Mouse (Mus musculus) heart, embryonic 13.5 days (tissue): ENCODE measurements around the gene Klk1b3. TPM values are rescaled to one million over a fixed set of nuclear protein-coding genes. Genes with fewer than 3 reads are reported as not detected.
"Not testable (repeated sequence)": the region's sequence is repeated elsewhere in the genome, so short reads cannot be mapped to it uniquely, and the experiment has no call there.

Source experiments
- ATAC-seq: fragments of 200-750 bp; cut with Nextera tagmentation; 2 replicates; pipeline ENCODE4 v1.8.0; 2017; ENCODE audit warnings: moderate TSS enrichment; ENCODE audit not compliant: insufficient number of reproducible peaks, low FRiP score, low TSS enrichment; ENCODE audit errors: extremely low read depth
- H3K27ac ChIP-seq: fragments of 300-500 bp; sonication (generic); replicated peaks from 2 replicates; pipeline ENCODE4 v1.5.1; 2015; ENCODE audit warnings: moderate library complexity, mild to moderate bottlenecking, inconsistent platforms
- H3K27me3 ChIP-seq: fragments of 300-500 bp; sonication (generic); replicated peaks from 2 replicates; pipeline ENCODE4 v1.6.1; 2015; ENCODE audit warnings: mild to moderate bottlenecking, inconsistent platforms
- H3K36me3 ChIP-seq: fragments of 300-500 bp; sonication (generic); 2 replicates; pipeline ENCODE4 v1.6.1; 2015; ENCODE audit warnings: mild to moderate bottlenecking, inconsistent platforms
- H3K4me1 ChIP-seq: fragments of 300-500 bp; sonication (generic); 2 replicates; pipeline ENCODE4 v1.6.1; 2015; ENCODE audit warnings: inconsistent platforms
- H3K4me2 ChIP-seq: fragments of 300-500 bp; sonication (generic); 2 replicates; pipeline ENCODE4 v1.6.1; 2015; ENCODE audit warnings: inconsistent platforms, mild to moderate bottlenecking, moderate library complexity
- H3K4me3 ChIP-seq: fragments of 300-500 bp; sonication (generic); 2 replicates; pipeline ENCODE4 v1.5.1; 2015; ENCODE audit warnings: moderate library complexity, mild to moderate bottlenecking, inconsistent platforms
- H3K9ac ChIP-seq: fragments of 300-500 bp; sonication (generic); 2 replicates; pipeline ENCODE4 v1.6.1; 2015; ENCODE audit warnings: inconsistent platforms, mild to moderate bottlenecking, moderate library complexity
- H3K9me3 ChIP-seq: fragments of 300-500 bp; sonication (generic); 2 replicates; pipeline ENCODE4 v1.6.1; 2016; ENCODE audit warnings: inconsistent platforms
- WGBS: fragments of 180-500 bp; shearing (Covaris S2); methylation state at CpG from one replicate; pipeline ENCODE4 v1.1.7; 2015; ENCODE audit warnings: mixed read lengths; 5-methylcytosine and 5-hydroxymethylcytosine counted together
- polyA plus RNA-seq: library from polyadenylated mRNA; unstranded; fragments of >200 nt; fragmentation: Nextera tagmentation; extraction: Ambion mirVana; gene quantifications from 2 replicates; pipeline ENCODE4 v1.2.1, GENCODE M21; 2015

Gene Klk1b3
- not detected in 2 replicates for polyA plus RNA-seq

- H3K4me3 ChIP-seq = no peak within 1 kb of the TSS
- no peaks in the 10 kb centered on the region for H3K27me3 ChIP-seq
- no peak within 1 kb of the TSS for H3K4me2 ChIP-seq
- whole genome bisulfite sequencing = 58% methylated on average over 3 of the region's 3 CpGs
- no peak within 1 kb of the TSS for H3K27ac ChIP-seq
- no peak for ATAC-seq
- no peaks in the 10 kb centered on the region for H3K4me1 ChIP-seq
- H3K9ac ChIP-seq = no peak within 1 kb of the TSS
- H3K9me3 ChIP-seq = no peaks in the 10 kb centered on the region
- no peaks in the 10 kb centered on the region for H3K36me3 ChIP-seq
Measured at GRCm38 (mm10) chr7:44197891-44198290, at the start of gene Klk1b3. Klk1b3 (plus strand) TSS chr7:44198191.

- H3K9me3 ChIP-seq = no peaks in the 10 kb centered on the region; the same call in 1 of the 2 replicates
- no peak overlapping the region for H3K4me3 ChIP-seq
- WGBS = 69% methylated on average over 9 of the region's 9 CpGs
- ATAC-seq = no peak
- H3K36me3 ChIP-seq = no peaks in the 10 kb centered on the region
- H3K4me1 ChIP-seq = no peaks in the 10 kb centered on the region
- H3K27me3 ChIP-seq = no peaks in the 10 kb centered on the region
- H3K27ac ChIP-seq = no peak overlapping the region
- H3K9ac ChIP-seq = no peak overlapping the region
- no peak overlapping the region for H3K4me2 ChIP-seq
Measured at GRCm38 (mm10) chr7:44179299-44180045, 18.5 kb upstream of the Klk1b3 start.

- not testable (repeated sequence) for H3K27ac ChIP-seq, H3K4me2 ChIP-seq, H3K4me3 ChIP-seq, H3K9me3 ChIP-seq, ATAC-seq, H3K36me3 ChIP-seq, H3K9ac ChIP-seq, H3K27me3 ChIP-seq, H3K4me1 ChIP-seq
- WGBS = 63% methylated on average over 8 of the region's 8 CpGs
Measured at GRCm38 (mm10) chr7:44186516-44186915, 11.5 kb upstream of the Klk1b3 start.

GRCm38 (mm10) chr7:44187936-44188335 lies 10.1 kb upstream of the Klk1b3 start, which contains the start of gene Klk1b24:
Klk1b24 (plus strand) TSS chr7:44188236.
- H3K27me3 ChIP-seq, H3K9me3 ChIP-seq, H3K36me3 ChIP-seq, ATAC-seq, H3K27ac ChIP-seq, H3K4me2 ChIP-seq, H3K4me1 ChIP-seq, H3K4me3 ChIP-seq, H3K9ac ChIP-seq: not testable (repeated sequence)

- not testable (repeated sequence) for H3K27ac ChIP-seq, H3K9ac ChIP-seq, H3K36me3 ChIP-seq, H3K9me3 ChIP-seq, ATAC-seq, H3K4me2 ChIP-seq, H3K4me1 ChIP-seq, H3K4me3 ChIP-seq, H3K27me3 ChIP-seq
- 81% methylated on average over 1 of the region's 1 CpGs for WGBS
Measured at GRCm38 (mm10) chr7:44193466-44193865, 4.5 kb upstream of the Klk1b3 start.

- not testable (repeated sequence) for H3K36me3 ChIP-seq, H3K27me3 ChIP-seq, H3K9ac ChIP-seq, ATAC-seq, H3K27ac ChIP-seq, H3K4me3 ChIP-seq, H3K9me3 ChIP-seq, H3K4me1 ChIP-seq, H3K4me2 ChIP-seq
- 38% methylated on average over 3 of the region's 3 CpGs for whole genome bisulfite sequencing
Measured at GRCm38 (mm10) chr7:44207135-44207534, 9.1 kb downstream of the Klk1b3 start, which contains the start of gene Klk1b4. Klk1b4 (plus strand) TSS chr7:44207435.

- H3K27ac ChIP-seq = no peak overlapping the region
- no peak overlapping the region for H3K4me3 ChIP-seq
- no peaks in the 10 kb centered on the region for H3K36me3 ChIP-seq
- H3K9ac ChIP-seq = no peak overlapping the region
- 0 out of 2 replicates have a peak, but pooled peaks cover 3% of the 10 kb centered on the region for H3K27me3 ChIP-seq
- no peaks in the 10 kb centered on the region for H3K9me3 ChIP-seq
- H3K4me1 ChIP-seq = no peaks in the 10 kb centered on the region
- ATAC-seq = no peak
- WGBS = 63% methylated on average over 3 of the region's 3 CpGs
- H3K4me2 ChIP-seq = no peak overlapping the region
Measured at GRCm38 (mm10) chr7:44208307-44208706, 10.3 kb downstream of the Klk1b3 start.

GRCm38 (mm10) chr7:44215645-44216044 lies 17.7 kb downstream of the Klk1b3 start, which contains the start of gene Klk1b5:
Klk1b5 (plus strand) TSS chr7:44215945.
- WGBS = 74% methylated on average over 1 of the region's 1 CpGs
- peaks cover 6% of the 10 kb centered on the region; the same call in 1 of the 2 replicates for H3K27me3 ChIP-seq
- no peak within 1 kb of the TSS for H3K4me2 ChIP-seq
- no peaks in the 10 kb centered on the region for H3K36me3 ChIP-seq
- no peak within 1 kb of the TSS for H3K27ac ChIP-seq
- no peak for ATAC-seq
- H3K9me3 ChIP-seq = no peaks in the 10 kb centered on the region
- H3K4me3 ChIP-seq = no peak within 1 kb of the TSS
- no peaks in the 10 kb centered on the region for H3K4me1 ChIP-seq
- no peak within 1 kb of the TSS for H3K9ac ChIP-seq

GRCm38 (mm10) chr7:44221601-44222000 lies 23.6 kb downstream of the Klk1b3 start:
- ATAC-seq = not testable (repeated sequence)

GRCm38 (mm10) chr7:44222335-44222734 lies 24.3 kb downstream of the Klk1b3 start:
- not testable (repeated sequence) for H3K4me2 ChIP-seq, H3K9me3 ChIP-seq, H3K27ac ChIP-seq, H3K36me3 ChIP-seq, ATAC-seq, H3K4me3 ChIP-seq, H3K9ac ChIP-seq, H3K4me1 ChIP-seq, H3K27me3 ChIP-seq
- 56% methylated on average over 6 of the region's 6 CpGs for WGBS

More at GRCm38 (mm10) chr7:44221601-44222000, 23.6 kb downstream of the Klk1b3 start:
- not testable (repeated sequence) for H3K9me3 ChIP-seq, H3K4me3 ChIP-seq, H3K36me3 ChIP-seq, H3K4me2 ChIP-seq, H3K27ac ChIP-seq, H3K9ac ChIP-seq, H3K27me3 ChIP-seq, H3K4me1 ChIP-seq
- WGBS = 45% methylated on average over 8 of the region's 10 CpGs

- 24% methylated on average over 1 of the region's 1 CpGs for WGBS
Measured at GRCm38 (mm10) chr7:44225076-44225475, 27.1 kb downstream of the Klk1b3 start, which contains the start of gene Klk1. Klk1 (plus strand) TSS chr7:44225360.

GRCm38 (mm10) chr7:44235909-44236308 lies 37.9 kb downstream of the Klk1b3 start, which contains the start of gene Gm36864:
Gm36864 (plus strand) TSS chr7:44236177.
- no peaks in the 10 kb centered on the region for H3K36me3 ChIP-seq
- no peaks in the 10 kb centered on the region for H3K9me3 ChIP-seq
- WGBS = 57% methylated on average over 3 of the region's 3 CpGs
- no peak within 1 kb of the TSS for H3K4me3 ChIP-seq
- H3K4me1 ChIP-seq = no peaks in the 10 kb centered on the region
- 0 out of 2 replicates have a peak, but pooled peaks have one; percentile 31 for ATAC-seq
- H3K27me3 ChIP-seq = no peaks in the 10 kb centered on the region
- H3K4me2 ChIP-seq = no peak within 1 kb of the TSS
- no peak within 1 kb of the TSS for H3K9ac ChIP-seq
- no peak within 1 kb of the TSS for H3K27ac ChIP-seq

More at GRCm38 (mm10) chr7:44225076-44225475, 27.1 kb downstream of the Klk1b3 start, which contains the start of gene Klk1:
- Histone ChIP-seq H3K4me3 (no peak within 1 kb of the TSS), H3K9me3 (no peaks in the 10 kb centered on the region), H3K4me1 (no peaks in the 10 kb centered on the region), H3K27me3 (peaks cover 6% of the 10 kb centered on the region; the same call in 1 of the 2 replicates), H3K9ac (no peak within 1 kb of the TSS), H3K4me2 (no peak within 1 kb of the TSS), H3K27ac (no peak within 1 kb of the TSS), H3K36me3 (no peaks in the 10 kb centered on the region)
- no peak for ATAC-seq
